Mouse (Mus musculus) small intestine, adult 2 months (tissue): ENCODE results near the gene Rhobtb1.

Experiments used
- CTCF ChIP-seq: fragments of 200-500 bp; IDR thresholded peaks from 2 replicates; pipeline ENCODE4 v1.5.1; 2012; ENCODE audit warnings: low read depth, mild to moderate bottlenecking, control low read depth, inconsistent platforms, low read length, moderate library complexity, mixed read lengths; ENCODE audit not compliant: insufficient replicate concordance, insufficient read length; ENCODE audit errors: extremely low read depth
- POLR2A ChIP-seq: fragments of 200-500 bp; IDR thresholded peaks from 2 replicates; pipeline ENCODE4 v1.6.1; 2012; ENCODE audit warnings: low read depth, mild to moderate bottlenecking, control low read depth, inconsistent platforms, low read length, moderate library complexity

DNA sequence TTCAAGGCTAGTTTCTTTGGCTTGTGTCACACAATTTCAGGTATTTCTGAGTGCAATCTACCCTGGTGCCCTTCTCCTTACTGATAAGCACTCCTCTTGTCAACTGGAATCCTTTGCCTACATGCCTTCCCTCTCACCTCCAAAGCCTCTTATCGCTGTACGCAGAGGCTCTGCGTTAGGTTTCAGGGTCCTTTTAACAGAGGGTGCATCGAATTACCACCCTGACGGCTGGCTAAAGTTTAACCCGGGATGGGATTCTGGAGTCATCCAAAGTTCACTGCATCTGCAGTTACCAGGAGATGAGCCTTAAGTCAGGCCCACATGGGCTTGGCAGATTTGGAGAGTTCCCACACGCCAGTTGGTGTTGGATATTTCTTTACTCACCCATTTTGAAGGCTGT is 154.4 kb downstream of the Rhobtb1 start:
- no peak for TF ChIP-seq CTCF
- no peak for TF ChIP-seq POLR2A
